Mouse (Mus musculus): ENCODE data around the gene Ctcf.

DNA sequence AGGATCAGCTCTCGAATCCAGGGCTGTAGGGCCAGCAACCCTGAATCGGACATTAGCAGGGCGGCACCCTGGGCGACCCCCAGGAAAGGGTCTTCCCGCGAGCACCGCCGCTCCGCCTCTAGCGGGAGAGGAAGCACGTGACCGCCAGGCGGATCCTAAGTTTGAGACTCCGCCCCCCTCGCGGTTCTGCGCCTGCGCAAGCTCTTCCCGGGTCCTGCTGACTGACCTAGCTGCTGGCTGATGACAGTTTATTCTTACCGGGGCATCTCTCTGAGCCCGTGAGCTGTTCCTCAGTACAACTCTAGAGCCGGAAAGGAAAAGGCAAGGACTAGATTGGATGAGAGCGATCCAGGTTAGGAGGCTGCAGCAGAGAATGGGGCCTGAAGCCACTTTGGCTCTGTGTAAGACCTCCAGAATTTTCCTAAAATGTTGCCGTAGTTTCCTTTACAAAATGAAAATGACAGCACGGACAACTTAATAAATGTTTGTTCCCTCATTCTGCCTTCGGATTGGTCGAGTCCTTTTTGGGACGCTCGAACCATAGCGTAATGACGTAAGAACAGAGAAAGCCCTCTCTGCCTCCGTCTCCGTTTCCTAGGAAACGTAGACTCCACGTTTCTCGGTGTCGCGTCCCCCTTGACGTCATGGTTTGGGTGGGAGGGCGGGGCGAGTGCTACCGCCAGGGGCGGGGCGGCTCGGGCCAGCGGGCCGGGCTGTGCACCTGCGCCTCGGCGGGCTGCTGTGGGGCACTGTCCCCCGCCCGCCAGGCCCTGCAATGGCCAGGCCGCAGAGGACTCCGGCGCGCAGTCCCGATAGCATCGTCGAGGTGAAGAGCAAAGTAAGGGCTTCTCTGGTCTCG, 64.8 kb downstream of the Ctcf start, which contains the start of the genes Acd and Pard6a:
- TF ChIP-seq CTCF (IDR thresholded peaks at IDR 0.05; ENCODE audit: low read depth, low read length) = no peak
- TF ChIP-seq POLR2A (IDR thresholded peaks at IDR 0.05; ENCODE audit: insufficient read depth, low read length) = no peak
- no peak for TF ChIP-seq EP300 (IDR thresholded peaks at IDR 0.05; ENCODE audit: insufficient read depth, low read depth, low read length)
